Mouse (Mus musculus) cerebellum, adult 9-11 months (tissue): ENCODE measurements at regions not wholly inside any gene's neighbourhood (a gene's known extent, or its start where the extent isn't known, plus 50 kb on each side); places are given as distances from the start of the nearest gene placed in this dataset.
"Not testable (repeated sequence)": the region's sequence is repeated elsewhere in the genome, so short reads cannot be mapped to it uniquely, and the experiment has no call there.

Experiments
- DNase-seq: peaks from one replicate; pipeline ENCODE4 v3.0.0; 2022

- DNase-seq: no peak
Measured at GRCm38 (mm10) chr6:62573611-62574010, 682.1 kb upstream of the Grid2 start.

DNA sequence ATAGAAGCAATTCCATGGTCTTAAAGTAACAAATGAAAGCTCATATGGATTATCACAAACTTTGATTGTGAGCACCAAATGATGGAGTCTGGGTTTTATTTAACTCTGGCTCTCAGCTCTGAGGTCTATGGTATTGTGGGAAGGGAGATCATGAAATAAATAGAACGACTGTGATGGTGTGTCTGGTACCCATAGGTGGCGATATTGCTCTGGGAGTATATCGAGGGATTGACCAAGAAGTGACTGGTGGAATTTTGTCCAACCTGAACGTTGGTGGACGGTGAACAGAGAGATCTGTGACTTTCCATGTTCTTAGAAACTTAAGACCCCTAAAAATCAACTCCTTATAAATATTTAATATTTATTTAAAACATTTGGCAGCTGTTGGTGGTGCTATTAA lies 679.5 kb upstream of the Grid2 start:
- peak; percentile 9 for DNase-seq

GRCm38 (mm10) chr6:62620543-62620942 lies 635.1 kb upstream of the Grid2 start:
- no peak for DNase-seq

DNA sequence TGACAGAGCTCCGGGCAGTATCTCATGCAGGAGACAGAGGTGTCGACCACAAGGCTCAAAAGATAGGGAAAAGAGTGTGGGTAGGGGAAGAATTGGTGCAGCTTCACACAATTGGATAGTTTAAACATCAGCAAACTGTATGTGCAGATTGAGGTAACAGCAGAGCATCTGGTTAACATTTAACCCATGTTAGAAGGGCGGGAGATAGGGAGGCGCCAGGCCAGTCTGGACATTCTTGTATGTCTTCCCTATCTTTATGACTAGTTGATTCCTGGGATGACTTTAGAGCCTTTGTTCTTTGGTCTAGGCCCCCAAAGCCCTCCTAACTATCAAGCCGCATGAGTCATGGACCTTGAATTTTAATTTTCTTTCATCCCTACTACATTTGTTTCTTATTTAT lies 587.6 kb upstream of the Grid2 start:
- DNase-seq: not testable (repeated sequence)

DNA sequence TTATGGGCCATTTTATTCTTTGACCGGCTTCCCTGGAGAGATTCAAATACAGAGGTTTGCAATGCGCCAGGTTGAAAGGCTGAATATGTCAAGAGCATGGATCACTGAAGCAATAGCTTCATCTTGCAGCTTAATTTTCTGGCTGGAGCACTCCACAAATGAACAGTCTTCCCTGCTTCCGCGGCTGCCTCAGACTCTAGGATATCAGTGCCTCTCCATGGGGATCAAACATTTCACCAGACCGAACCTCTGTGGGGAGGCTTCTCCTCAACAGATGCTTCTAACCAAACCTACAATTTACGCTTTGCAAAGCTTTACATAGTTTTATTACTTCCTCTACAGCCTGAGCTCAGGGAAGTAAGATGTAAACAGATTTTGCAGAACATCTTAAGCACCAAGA lies 537.3 kb upstream of the Grid2 start:
- DNase-seq: no peak

- no peak for DNase-seq
Measured at GRCm38 (mm10) chr6:62719541-62720155, 536.0 kb upstream of the Grid2 start.
